Mouse (Mus musculus) neural tube, embryonic 15.5 days (tissue): Measurements from ENCODE around the gene Cela2a. TPM values are rescaled to one million over a fixed set of nuclear protein-coding genes. Genes with fewer than 3 reads are reported as not detected.

ENCODE experiments used
- ATAC-seq: fragments of 200-750 bp; cut with Nextera tagmentation; 2 replicates; pipeline ENCODE4 v1.8.0; 2017; ENCODE audit warnings: mild to moderate bottlenecking, moderate TSS enrichment, moderate library complexity; ENCODE audit not compliant: low FRiP score
- H3K27ac ChIP-seq: fragments of 300-500 bp; sonication (generic); replicated peaks from 2 replicates; pipeline ENCODE4 v1.5.1; 2015; ENCODE audit warnings: mild to moderate bottlenecking, inconsistent platforms
- H3K27me3 ChIP-seq: fragments of 300-500 bp; sonication (generic); replicated peaks from 2 replicates; pipeline ENCODE4 v1.6.1; 2015; ENCODE audit warnings: inconsistent platforms
- H3K36me3 ChIP-seq: fragments of 300-500 bp; sonication (generic); 2 replicates; pipeline ENCODE4 v1.6.1; 2015; ENCODE audit warnings: inconsistent platforms
- H3K4me1 ChIP-seq: fragments of 300-500 bp; sonication (generic); 2 replicates; pipeline ENCODE4 v1.6.1; 2015; ENCODE audit warnings: inconsistent platforms
- H3K4me2 ChIP-seq: fragments of 300-500 bp; sonication (generic); 2 replicates; pipeline ENCODE4 v1.6.1; 2015; ENCODE audit warnings: inconsistent platforms, mild to moderate bottlenecking, moderate library complexity
- H3K4me3 ChIP-seq: fragments of 300-500 bp; sonication (generic); replicated peaks from 2 replicates; pipeline ENCODE4 v1.5.1; 2015; ENCODE audit warnings: mild to moderate bottlenecking, inconsistent platforms
- H3K9ac ChIP-seq: fragments of 300-500 bp; sonication (generic); replicated peaks from 2 replicates; pipeline ENCODE4 v1.6.1; 2015; ENCODE audit warnings: mild to moderate bottlenecking, inconsistent platforms
- H3K9me3 ChIP-seq: fragments of 300-500 bp; sonication (generic); replicated peaks from 2 replicates; pipeline ENCODE4 v1.6.1; 2016; ENCODE audit warnings: inconsistent platforms
- WGBS: fragments of 180-500 bp; shearing (Covaris S2); methylation state at CpG from one replicate; pipeline ENCODE4 v1.1.7; 2015; ENCODE audit warnings: mixed read lengths; 5-methylcytosine and 5-hydroxymethylcytosine counted together
- polyA plus RNA-seq: library from polyadenylated mRNA; unstranded; fragments of >200 nt; fragmentation: Nextera tagmentation; extraction: Ambion mirVana; gene quantifications from 2 replicates; pipeline ENCODE4 v1.2.1, GENCODE M21; 2015

Cela2a gene
- polyA plus RNA-seq, 1 experiment from 2014 or later, result not detected

DNA sequence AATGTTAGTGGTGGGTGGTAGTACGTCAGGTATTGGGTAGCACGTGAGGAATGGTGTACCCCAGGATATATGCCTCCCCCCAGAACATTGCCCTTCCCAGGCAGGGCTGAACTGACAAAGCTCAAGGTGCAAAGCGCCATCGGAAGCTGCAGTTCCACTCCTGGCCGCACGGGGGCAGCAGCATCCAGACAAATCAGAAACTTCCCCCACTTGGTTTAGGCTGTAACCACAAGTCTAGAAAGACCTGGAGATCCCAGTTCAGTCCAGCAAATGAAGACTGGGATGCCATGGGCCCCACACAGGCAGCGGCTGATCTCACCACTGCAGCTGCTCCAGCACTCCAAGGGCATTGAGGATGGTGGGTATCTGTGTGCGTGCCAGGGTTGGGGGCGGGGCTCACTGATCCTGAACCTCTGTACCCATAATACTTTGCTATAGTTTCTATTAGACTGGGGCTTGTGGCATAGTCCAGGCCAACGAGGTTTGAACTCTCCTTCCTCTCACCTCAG is 31.5 kb upstream of the Cela2a start:
- WGBS, result 21% methylated on average over 10 of the region's 10 CpGs
- H3K4me2 ChIP-seq, result no peak overlapping the region
- peaks cover 8% of the 10 kb centered on the region for H3K36me3 ChIP-seq
- ATAC-seq, result peak; percentile 55
- H3K9me3 ChIP-seq, result no peaks in the 10 kb centered on the region
- no peak overlapping the region for H3K4me3 ChIP-seq
- no peaks in the 10 kb centered on the region for H3K27me3 ChIP-seq
- no peak overlapping the region for H3K27ac ChIP-seq
- H3K9ac ChIP-seq, result no peak overlapping the region
- 0 out of 2 replicates have a peak, but pooled peaks cover 4% of the 10 kb centered on the region for H3K4me1 ChIP-seq

GRCm38 (mm10) chr4:141853437-141853836 is 27.5 kb upstream of the Cela2a start:
- Histone ChIP-seq H3K4me3 (no peak overlapping the region), H3K4me2 (no peak overlapping the region), H3K27ac (no peak overlapping the region), H3K9ac (no peak overlapping the region), H3K4me1 (0 out of 2 replicates have a peak, but pooled peaks cover 2% of the 10 kb centered on the region), H3K9me3 (no peaks in the 10 kb centered on the region), H3K36me3 (no peaks in the 10 kb centered on the region), H3K27me3 (no peaks in the 10 kb centered on the region)
- 72% methylated on average over 9 of the region's 9 CpGs for WGBS
- no peak for ATAC-seq

- H3K4me3 ChIP-seq, result no peak within 1 kb of the TSS
- H3K9ac ChIP-seq, result no peak within 1 kb of the TSS
- H3K27ac ChIP-seq, result no peak within 1 kb of the TSS
- no peaks in the 10 kb centered on the region for H3K27me3 ChIP-seq
- no peaks in the 10 kb centered on the region for H3K36me3 ChIP-seq
- H3K9me3 ChIP-seq, result no peaks in the 10 kb centered on the region
- WGBS, result 84% methylated on average over 6 of the region's 6 CpGs
- no peaks in the 10 kb centered on the region for H3K4me1 ChIP-seq
- no peak for ATAC-seq
- no peak within 1 kb of the TSS for H3K4me2 ChIP-seq
Observed at GRCm38 (mm10) chr4:141845999-141846398, 20.0 kb upstream of the Cela2a start, which contains the start of gene Ctrc. Ctrc (minus strand) TSS chr4:141846359.

DNA sequence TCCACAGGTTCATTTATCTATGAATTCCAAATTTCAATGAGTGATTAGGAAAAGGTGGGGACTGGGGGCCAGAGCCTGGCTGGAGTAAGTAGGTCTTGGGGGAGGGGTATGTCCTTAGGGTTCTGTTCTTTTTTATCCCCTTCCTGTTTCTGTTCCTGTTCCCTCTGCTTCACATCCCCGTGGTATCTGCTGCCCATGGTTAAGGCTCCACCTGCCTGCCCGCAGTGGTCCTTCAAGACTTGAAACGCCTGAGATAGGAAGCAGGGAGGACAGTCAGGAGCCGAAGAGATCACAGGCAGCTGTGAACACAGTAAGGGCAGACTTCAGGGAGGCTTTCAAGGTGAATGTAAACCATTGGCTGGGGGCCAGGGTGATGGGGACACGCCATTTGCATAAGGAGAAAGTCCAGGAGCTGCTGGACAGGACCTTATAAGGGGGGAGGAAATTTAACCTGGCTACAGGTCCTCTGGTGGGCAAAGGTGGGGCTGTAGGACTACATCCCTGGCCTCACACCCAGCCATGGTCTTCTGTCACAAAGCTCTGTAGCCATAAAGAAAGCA is 8.7 kb upstream of the Cela2a start:
- Histone ChIP-seq H3K27ac (no peak overlapping the region), H3K4me3 (no peak overlapping the region), H3K36me3 (no peaks in the 10 kb centered on the region), H3K9ac (no peak overlapping the region), H3K4me1 (no peaks in the 10 kb centered on the region), H3K27me3 (no peaks in the 10 kb centered on the region), H3K9me3 (no peaks in the 10 kb centered on the region), H3K4me2 (no peak overlapping the region)
- WGBS, result 66% methylated on average over 5 of the region's 5 CpGs
- no peak for ATAC-seq

- Histone ChIP-seq H3K36me3 (no peaks in the 10 kb centered on the region), H3K9me3 (no peaks in the 10 kb centered on the region), H3K27ac (no peak overlapping the region), H3K4me3 (no peak overlapping the region), H3K9ac (no peak overlapping the region), H3K27me3 (no peaks in the 10 kb centered on the region), H3K4me1 (no peaks in the 10 kb centered on the region), H3K4me2 (no peak overlapping the region)
- no peak for ATAC-seq
- 58% methylated on average over 1 of the region's 1 CpGs for WGBS
Observed at GRCm38 (mm10) chr4:141833911-141834310, 8.0 kb upstream of the Cela2a start.

GRCm38 (mm10) chr4:141831361-141831760 is 5.4 kb upstream of the Cela2a start:
- no peaks in the 10 kb centered on the region for H3K27me3 ChIP-seq
- H3K4me1 ChIP-seq, result no peaks in the 10 kb centered on the region
- H3K36me3 ChIP-seq, result no peaks in the 10 kb centered on the region
- WGBS, result 83% methylated on average over 7 of the region's 7 CpGs
- H3K4me2 ChIP-seq, result no peak overlapping the region
- no peak overlapping the region for H3K9ac ChIP-seq
- no peak overlapping the region for H3K27ac ChIP-seq
- no peaks in the 10 kb centered on the region for H3K9me3 ChIP-seq
- no peak overlapping the region for H3K4me3 ChIP-seq
- no peak for ATAC-seq

- ATAC-seq, result no peak
- Histone ChIP-seq H3K4me3 (no peak overlapping the region), H3K9ac (no peak overlapping the region), H3K27me3 (no peaks in the 10 kb centered on the region), H3K9me3 (no peaks in the 10 kb centered on the region), H3K4me1 (no peaks in the 10 kb centered on the region), H3K36me3 (no peaks in the 10 kb centered on the region), H3K27ac (no peak overlapping the region), H3K4me2 (no peak overlapping the region)
- WGBS, result 64% methylated on average over 11 of the region's 11 CpGs
Observed at GRCm38 (mm10) chr4:141830381-141830780, 4.4 kb upstream of the Cela2a start.

GRCm38 (mm10) chr4:141828177-141828576 is 2.2 kb upstream of the Cela2a start:
- no peaks in the 10 kb centered on the region for H3K36me3 ChIP-seq
- H3K27ac ChIP-seq, result no peak overlapping the region
- no peaks in the 10 kb centered on the region for H3K4me1 ChIP-seq
- no peak overlapping the region for H3K4me2 ChIP-seq
- WGBS, result 82% methylated on average over 4 of the region's 4 CpGs
- no peak overlapping the region for H3K9ac ChIP-seq
- no peak overlapping the region for H3K4me3 ChIP-seq
- H3K9me3 ChIP-seq, result no peaks in the 10 kb centered on the region
- no peaks in the 10 kb centered on the region for H3K27me3 ChIP-seq
- no peak for ATAC-seq

DNA sequence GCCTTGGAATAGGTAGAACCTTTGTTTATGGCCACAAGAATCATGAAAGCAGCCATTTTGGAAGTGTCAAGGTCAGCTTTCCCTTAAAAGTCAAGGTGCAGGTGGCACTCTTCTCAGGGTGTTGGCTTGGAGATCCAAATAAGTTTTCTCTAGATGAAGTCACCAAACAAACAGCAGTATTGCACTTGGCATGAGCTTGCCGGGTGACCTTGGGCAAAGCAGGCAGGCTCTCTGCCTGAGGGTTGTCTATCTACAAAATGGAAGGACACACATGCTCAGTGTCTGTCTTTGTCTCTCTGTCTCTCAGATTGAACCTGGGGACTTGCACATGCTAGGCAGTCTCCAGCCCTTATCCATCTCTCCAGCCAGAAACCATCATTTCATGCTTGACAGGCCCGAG is 1.4 kb upstream of the Cela2a start:
- H3K9me3 ChIP-seq, result no peaks in the 10 kb centered on the region
- WGBS, result 94% methylated on average over 2 of the region's 2 CpGs
- H3K27ac ChIP-seq, result no peak overlapping the region
- H3K4me2 ChIP-seq, result no peak overlapping the region
- ATAC-seq, result no peak
- H3K9ac ChIP-seq, result no peak overlapping the region
- H3K36me3 ChIP-seq, result no peaks in the 10 kb centered on the region
- no peaks in the 10 kb centered on the region for H3K4me1 ChIP-seq
- no peaks in the 10 kb centered on the region for H3K27me3 ChIP-seq
- no peak overlapping the region for H3K4me3 ChIP-seq

- no peak for ATAC-seq
- Histone ChIP-seq H3K4me2 (no peak overlapping the region), H3K4me1 (no peaks in the 10 kb centered on the region), H3K27ac (no peak overlapping the region), H3K36me3 (no peaks in the 10 kb centered on the region), H3K9ac (no peak overlapping the region), H3K27me3 (no peaks in the 10 kb centered on the region), H3K4me3 (no peak overlapping the region), H3K9me3 (no peaks in the 10 kb centered on the region)
- WGBS, result 64% methylated on average over 3 of the region's 3 CpGs
Observed at GRCm38 (mm10) chr4:141822979-141823378, 3.0 kb downstream of the Cela2a start.

DNA sequence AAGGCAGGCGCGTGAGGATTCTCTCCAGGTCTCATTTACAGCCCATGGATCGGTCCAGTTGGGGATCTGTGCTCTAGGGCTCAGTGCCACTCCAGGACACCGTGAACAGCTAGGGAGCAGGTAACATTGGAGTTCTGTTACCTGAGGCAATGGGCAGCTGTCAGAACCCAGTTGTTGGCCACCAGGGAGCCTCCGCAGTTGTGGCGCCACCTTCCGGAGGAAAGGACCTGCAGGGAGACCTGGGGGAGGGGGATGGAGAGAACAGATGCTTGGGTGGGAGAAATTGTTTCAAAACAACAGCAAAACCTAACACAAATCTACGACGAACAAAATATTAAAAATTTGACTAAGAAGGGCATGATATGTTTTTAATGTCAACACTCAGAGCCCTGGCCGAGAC is 3.9 kb downstream of the Cela2a start:
- 79% methylated on average over 10 of the region's 10 CpGs for WGBS
- H3K4me2 ChIP-seq, result no peak overlapping the region
- H3K27me3 ChIP-seq, result no peaks in the 10 kb centered on the region
- H3K4me1 ChIP-seq, result no peaks in the 10 kb centered on the region
- no peak overlapping the region for H3K9ac ChIP-seq
- no peaks in the 10 kb centered on the region for H3K9me3 ChIP-seq
- no peak overlapping the region for H3K27ac ChIP-seq
- no peak for ATAC-seq
- no peak overlapping the region for H3K4me3 ChIP-seq
- no peaks in the 10 kb centered on the region for H3K36me3 ChIP-seq

DNA sequence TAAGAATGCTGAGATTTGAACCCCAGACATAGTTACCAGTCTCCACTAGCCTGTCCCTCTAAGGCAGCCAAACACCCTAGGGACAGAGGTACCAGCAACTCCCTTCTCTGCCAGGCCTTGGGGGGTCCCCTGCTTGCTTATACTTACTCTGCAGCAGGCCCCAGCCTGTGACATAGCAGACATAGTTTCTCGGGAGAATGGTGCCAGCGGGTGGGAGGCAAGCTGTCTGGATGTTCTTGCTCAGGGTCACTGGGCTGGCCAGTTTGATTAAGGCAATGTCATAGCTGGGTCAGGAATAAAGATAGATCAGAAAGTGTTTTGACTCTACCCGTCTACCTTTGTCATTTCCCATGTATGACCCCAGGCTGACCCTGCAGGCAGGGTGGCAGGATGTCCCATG is 4.8 kb downstream of the Cela2a start:
- ATAC-seq, result no peak
- no peak overlapping the region for H3K27ac ChIP-seq
- no peaks in the 10 kb centered on the region for H3K36me3 ChIP-seq
- no peaks in the 10 kb centered on the region for H3K27me3 ChIP-seq
- H3K9ac ChIP-seq, result no peak overlapping the region
- 72% methylated on average over 3 of the region's 3 CpGs for WGBS
- no peak overlapping the region for H3K4me3 ChIP-seq
- peaks cover 1% of the 10 kb centered on the region; the same call in 1 of the 2 replicates for H3K4me1 ChIP-seq
- no peaks in the 10 kb centered on the region for H3K9me3 ChIP-seq
- no peak overlapping the region for H3K4me2 ChIP-seq
